Mouse (Mus musculus) urinary bladder, postnatal 36 days (tissue): ENCODE results near the gene Spire2.

Experiments
- DNase-seq, 2 experiments: peaks; one replicate each; pipeline ENCODE4 v3.0.0; 2022; ENCODE audit warnings: low spot score in 2 of 2, mixed read lengths in 1 of 2

Gene Spire2

DNA sequence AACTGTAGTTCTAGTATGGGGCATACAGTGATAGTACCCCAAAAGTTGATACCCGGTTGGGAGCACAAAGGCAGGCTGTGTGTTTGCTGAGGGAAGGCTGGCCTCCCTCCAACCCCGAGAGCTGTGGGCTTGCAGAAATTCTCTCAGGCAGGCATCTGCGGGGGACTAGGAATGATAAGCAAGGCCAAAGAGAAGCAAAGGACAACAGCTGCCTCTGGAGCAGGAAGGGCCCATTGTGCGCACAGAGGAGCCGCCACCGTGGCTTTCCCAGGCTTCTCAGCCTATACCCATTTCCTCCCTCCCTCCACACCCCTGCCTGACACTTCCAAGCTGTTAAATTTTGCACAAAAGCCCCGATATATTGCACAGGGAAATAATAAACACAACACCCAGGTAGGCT lies 1.4 kb downstream of the Spire2 start:
- DNase-seq, result no peak

GRCm38 (mm10) chr8:123334467-123334866 lies 2.0 kb downstream of the Spire2 start:
- no peak for DNase-seq

GRCm38 (mm10) chr8:123337475-123337874 lies 5.0 kb downstream of the Spire2 start:
- DNase-seq, result no peak

GRCm38 (mm10) chr8:123340071-123340470 lies 7.6 kb downstream of the Spire2 start:
- no peak for DNase-seq

- peak; percentile 44 to 61 for DNase-seq
Measured at GRCm38 (mm10) chr8:123341040-123342015, 8.8 kb downstream of the Spire2 start.

DNA sequence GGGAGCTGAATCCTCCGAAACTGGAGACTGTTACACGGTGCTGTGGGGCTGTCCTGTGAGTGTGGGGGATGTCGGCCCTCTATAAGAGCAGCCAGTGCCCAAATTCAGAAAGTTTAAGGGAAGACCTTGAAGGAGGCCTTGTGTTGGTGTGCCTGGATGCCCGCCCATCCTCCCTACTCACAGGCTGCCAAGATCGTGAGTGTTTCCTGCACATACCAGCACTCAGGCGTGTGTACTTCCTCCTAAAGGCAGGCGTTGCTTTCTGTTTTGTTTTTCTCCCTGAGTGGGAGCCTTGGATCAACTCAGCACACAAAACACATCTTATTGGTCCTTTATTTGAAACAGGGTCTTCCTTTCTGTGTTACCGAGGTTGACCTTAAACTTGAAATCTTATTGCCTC lies 9.7 kb downstream of the Spire2 start:
- no peak for DNase-seq

- no peak for DNase-seq
Measured at GRCm38 (mm10) chr8:123342911-123343310, 10.4 kb downstream of the Spire2 start.

- no peak for DNase-seq
Measured at GRCm38 (mm10) chr8:123343422-123343821, 10.9 kb downstream of the Spire2 start.

GRCm38 (mm10) chr8:123345135-123345534 lies 12.6 kb downstream of the Spire2 start:
- peak in 1 of 2 experiments; percentile 19 for DNase-seq

DNA sequence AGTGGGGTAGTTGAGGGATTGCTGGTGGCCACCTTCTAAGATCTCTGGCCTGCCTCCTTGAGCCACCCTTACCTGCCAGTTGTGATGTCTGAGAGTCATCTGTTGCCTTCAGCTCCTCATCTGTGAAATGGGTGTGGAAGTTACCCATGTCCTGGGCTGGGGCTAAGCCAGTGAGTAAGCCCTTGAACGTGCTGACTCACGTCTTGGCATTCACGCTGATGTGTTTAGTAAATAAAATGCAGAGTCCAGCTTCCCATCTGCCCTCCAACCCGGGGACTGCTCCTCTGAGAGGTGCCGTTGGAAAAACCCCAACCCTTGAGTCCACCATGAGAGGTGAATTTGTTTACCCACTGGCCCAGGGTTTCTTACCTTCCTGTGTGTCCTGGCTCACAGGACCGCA lies 13.3 kb downstream of the Spire2 start:
- no peak for DNase-seq

GRCm38 (mm10) chr8:123347293-123347692 lies 14.8 kb downstream of the Spire2 start:
- no peak for DNase-seq

DNA sequence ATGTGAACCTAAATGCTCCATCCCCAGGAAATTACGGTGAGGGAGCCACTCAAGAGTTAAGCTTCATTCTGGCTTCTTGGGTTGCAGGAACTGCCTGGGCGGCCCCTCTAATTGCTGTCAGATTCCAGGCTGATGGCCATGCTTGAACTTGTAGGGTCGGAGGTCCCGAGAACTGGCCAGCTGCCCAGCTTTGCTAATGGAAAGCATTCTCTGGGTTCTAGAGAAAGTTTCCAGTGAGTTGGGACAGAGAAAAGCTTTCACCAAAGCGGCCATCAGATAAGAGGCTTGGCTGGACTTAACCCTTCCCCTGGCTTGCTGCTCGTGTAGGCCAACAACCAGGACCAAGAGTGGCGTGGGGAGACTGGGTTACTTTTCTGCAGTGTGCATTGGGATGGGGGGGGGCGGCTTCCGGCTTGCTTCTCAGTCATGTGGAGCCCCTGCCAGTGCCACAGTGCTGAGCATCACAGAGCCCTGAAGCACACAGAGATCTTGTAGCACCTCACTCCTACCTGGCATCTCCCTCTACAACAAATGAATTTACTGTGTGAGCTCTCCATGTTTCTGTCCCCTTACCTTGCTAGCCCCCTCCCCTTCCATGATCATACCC lies 15.8 kb downstream of the Spire2 start:
- peak in 1 of 2 experiments; percentile 53 for DNase-seq

DNA sequence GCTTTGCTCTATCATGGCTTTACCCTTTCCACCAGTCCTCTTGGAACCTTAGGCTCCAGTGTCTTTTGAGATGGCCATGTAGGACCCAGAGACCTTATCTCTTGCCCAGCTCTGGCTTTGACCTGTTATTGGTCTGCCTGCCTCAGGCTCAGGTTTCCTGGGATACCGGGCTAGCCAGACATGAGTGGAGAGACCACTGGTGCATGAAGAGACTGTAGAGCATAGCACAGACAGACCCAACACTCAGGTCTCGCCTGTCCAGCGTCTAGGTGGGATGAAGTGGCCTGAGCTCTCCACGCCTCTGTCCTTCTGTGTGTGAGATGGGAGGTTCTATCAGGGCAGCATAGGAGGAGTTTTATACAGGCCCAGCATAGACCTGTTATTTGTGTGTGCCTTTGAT lies 16.6 kb downstream of the Spire2 start:
- no peak for DNase-seq

DNA sequence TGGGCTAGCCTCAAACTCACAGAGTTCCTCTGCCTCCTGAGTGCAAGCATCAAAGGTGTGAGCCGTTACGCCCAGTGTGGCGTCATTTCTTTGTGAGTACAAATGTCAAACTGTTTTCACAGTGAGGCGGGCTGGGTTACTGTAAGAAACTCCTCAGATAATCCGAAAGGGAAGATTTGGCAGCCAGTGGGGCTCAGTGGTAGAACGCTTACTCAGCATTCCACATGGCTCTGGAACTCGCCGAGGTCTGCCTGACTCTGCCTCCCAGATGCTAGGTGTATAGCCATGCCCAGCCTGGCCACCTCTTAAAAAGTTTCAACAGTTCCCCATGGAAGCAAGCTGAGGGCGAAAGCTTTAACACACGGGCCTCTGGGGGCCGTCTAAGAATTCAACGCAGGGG lies 19.6 kb downstream of the Spire2 start:
- no peak for DNase-seq

DNA sequence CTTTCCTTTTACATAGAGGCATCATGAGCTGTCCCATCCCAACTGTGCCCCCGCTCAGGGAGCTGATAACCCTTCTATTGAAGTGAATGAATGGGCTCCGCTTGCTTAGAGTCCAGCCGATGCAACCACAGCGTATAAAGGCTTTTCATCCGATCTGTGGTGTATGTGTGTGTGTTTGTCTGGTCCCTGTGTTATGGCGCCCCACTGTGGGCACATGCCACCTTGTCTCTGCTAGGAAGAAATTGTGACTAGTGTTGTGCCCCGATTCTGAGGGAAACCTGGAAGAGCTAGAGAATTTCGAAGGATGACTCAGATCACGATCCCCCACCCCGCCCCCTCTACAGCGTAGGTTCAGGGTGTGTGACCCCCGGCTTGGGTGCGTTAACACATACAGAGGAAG lies 20.3 kb downstream of the Spire2 start:
- peak; percentile 52 to 57 for DNase-seq

DNA sequence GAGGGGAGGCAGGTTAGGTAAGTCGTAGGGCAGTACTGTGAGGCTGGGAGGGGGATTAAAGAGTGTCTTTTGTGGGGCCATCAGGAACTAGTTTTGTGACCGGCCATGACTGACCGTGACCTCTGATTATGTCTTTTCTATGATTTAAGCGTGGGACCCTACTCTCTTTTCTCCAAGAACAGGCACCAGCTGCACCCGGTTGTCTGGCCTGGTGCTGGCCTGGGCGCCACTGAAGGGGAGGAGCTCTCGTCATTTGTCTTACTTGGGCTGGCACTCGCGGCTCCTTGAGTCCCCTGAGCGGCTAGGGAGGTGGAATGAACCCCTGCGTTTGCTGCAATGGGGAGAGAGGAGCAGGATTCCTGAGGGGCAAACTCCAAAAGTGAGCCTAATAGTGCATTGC lies 20.7 kb downstream of the Spire2 start:
- DNase-seq, result no peak

GRCm38 (mm10) chr8:123361082-123361739 lies 28.7 kb downstream of the Spire2 start:
- peak; percentile 67 to 71 for DNase-seq

DNA sequence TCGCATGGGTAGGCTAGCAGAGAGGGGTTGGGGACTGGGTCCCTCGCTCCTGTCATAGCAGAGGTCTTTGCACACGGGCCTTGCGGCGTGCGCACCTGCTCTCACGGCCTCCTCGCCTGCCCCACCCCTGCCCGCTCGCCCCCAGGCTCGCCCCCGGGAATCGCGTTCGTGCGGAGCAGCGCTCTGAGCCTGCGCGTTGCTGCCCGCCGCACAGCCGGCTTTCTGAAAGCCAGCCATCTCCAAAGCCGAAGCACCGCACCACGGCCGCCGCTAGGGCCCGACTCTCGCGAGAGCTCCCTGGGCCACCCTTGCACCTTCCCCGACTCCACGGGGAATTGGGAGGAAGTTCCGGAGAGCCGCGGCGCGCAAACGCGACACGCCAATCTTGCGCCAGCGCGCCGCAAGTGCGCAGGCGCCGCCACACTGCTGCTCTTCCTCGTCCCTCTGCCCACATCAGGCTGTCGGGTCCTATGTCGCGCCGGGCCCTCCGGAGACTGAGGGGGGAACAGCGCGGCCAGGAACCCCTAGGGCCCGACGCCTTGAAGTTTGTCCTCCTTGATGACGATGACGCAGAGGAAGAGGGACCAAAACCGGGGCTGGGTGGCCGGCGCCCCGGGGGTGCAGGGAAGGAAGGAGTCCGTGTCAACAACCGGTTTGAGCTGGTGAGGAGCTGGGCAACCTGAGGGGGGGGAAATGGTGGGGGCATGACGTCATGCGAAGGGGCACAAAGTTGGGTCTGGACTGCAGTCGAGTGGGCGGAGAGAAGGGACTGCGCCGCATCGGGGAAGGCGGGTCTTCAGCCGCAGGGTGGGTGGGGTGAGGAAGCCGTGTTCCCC lies 41.1 kb downstream of the Spire2 start, which contains the start of gene Tcf25:
Gene Tcf25 (plus strand): TSS at position 351 of the 836 bp plus-strand sequence.
- peak; percentile 90 to 95 for DNase-seq

GRCm38 (mm10) chr8:123374239-123374578 lies 41.7 kb downstream of the Spire2 start:
- peak; percentile 90 to 93 for DNase-seq

- no peak for DNase-seq
Measured at GRCm38 (mm10) chr8:123375701-123376100, 43.2 kb downstream of the Spire2 start.

DNA sequence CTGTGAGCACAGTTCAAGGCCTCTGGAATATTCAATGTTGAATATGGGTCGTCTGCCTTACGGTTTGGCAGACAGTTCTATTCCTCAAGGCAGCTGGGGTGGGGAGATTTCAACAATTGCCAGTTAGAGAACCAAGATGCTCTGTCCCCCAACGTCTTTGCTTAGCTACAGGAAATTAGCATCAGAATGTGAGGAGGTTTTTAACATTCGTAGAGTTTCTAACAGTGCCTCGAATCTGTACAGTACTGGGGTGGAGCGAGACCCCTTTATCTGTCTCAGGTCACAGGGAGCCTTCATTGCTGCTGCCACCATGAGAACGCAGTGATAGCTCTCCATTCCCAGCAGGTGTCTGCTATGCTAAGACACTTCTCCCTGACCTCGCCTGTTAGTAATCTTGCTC lies 43.6 kb downstream of the Spire2 start:
- DNase-seq, result no peak

- no peak for DNase-seq
Measured at GRCm38 (mm10) chr8:123381711-123382110, 49.2 kb downstream of the Spire2 start.
